Mouse (Mus musculus) neural tube, embryonic 15.5 days (tissue): ENCODE data around the gene Ubtd1. TPM values are rescaled to one million over a fixed set of nuclear protein-coding genes. Genes with fewer than 3 reads are reported as not detected.

Experiments used
- ATAC-seq: fragments of 200-750 bp; cut with Nextera tagmentation; 2 replicates; pipeline ENCODE4 v1.8.0; 2017; ENCODE audit warnings: mild to moderate bottlenecking, moderate TSS enrichment, moderate library complexity; ENCODE audit not compliant: low FRiP score
- H3K27ac ChIP-seq: fragments of 300-500 bp; sonication (generic); replicated peaks from 2 replicates; pipeline ENCODE4 v1.5.1; 2015; ENCODE audit warnings: mild to moderate bottlenecking, inconsistent platforms
- H3K27me3 ChIP-seq: fragments of 300-500 bp; sonication (generic); replicated peaks from 2 replicates; pipeline ENCODE4 v1.6.1; 2015; ENCODE audit warnings: inconsistent platforms
- H3K36me3 ChIP-seq: fragments of 300-500 bp; sonication (generic); 2 replicates; pipeline ENCODE4 v1.6.1; 2015; ENCODE audit warnings: inconsistent platforms
- H3K4me1 ChIP-seq: fragments of 300-500 bp; sonication (generic); 2 replicates; pipeline ENCODE4 v1.6.1; 2015; ENCODE audit warnings: inconsistent platforms
- H3K4me2 ChIP-seq: fragments of 300-500 bp; sonication (generic); 2 replicates; pipeline ENCODE4 v1.6.1; 2015; ENCODE audit warnings: inconsistent platforms, mild to moderate bottlenecking, moderate library complexity
- H3K4me3 ChIP-seq: fragments of 300-500 bp; sonication (generic); replicated peaks from 2 replicates; pipeline ENCODE4 v1.5.1; 2015; ENCODE audit warnings: mild to moderate bottlenecking, inconsistent platforms
- H3K9ac ChIP-seq: fragments of 300-500 bp; sonication (generic); replicated peaks from 2 replicates; pipeline ENCODE4 v1.6.1; 2015; ENCODE audit warnings: mild to moderate bottlenecking, inconsistent platforms
- H3K9me3 ChIP-seq: fragments of 300-500 bp; sonication (generic); replicated peaks from 2 replicates; pipeline ENCODE4 v1.6.1; 2016; ENCODE audit warnings: inconsistent platforms
- WGBS: fragments of 180-500 bp; shearing (Covaris S2); methylation state at CpG from one replicate; pipeline ENCODE4 v1.1.7; 2015; ENCODE audit warnings: mixed read lengths; 5-methylcytosine and 5-hydroxymethylcytosine counted together
- polyA plus RNA-seq: library from polyadenylated mRNA; unstranded; fragments of >200 nt; fragmentation: Nextera tagmentation; extraction: Ambion mirVana; gene quantifications from 2 replicates; pipeline ENCODE4 v1.2.1, GENCODE M21; 2015

Gene Ubtd1
- polyA plus RNA-seq, 1 experiment from 2014 or later = 14.5 TPM

- no peak overlapping the region for H3K4me3 ChIP-seq
- 54% methylated on average over 4 of the region's 4 CpGs for WGBS
- H3K27me3 ChIP-seq = no peaks in the 10 kb centered on the region
- H3K4me2 ChIP-seq = no peak overlapping the region
- H3K27ac ChIP-seq = no peak overlapping the region
- no peak for ATAC-seq
- H3K9me3 ChIP-seq = no peaks in the 10 kb centered on the region
- no peaks in the 10 kb centered on the region for H3K36me3 ChIP-seq
- no peak overlapping the region for H3K9ac ChIP-seq
- peaks cover 9% of the 10 kb centered on the region for H3K4me1 ChIP-seq
These were observed 28.9 kb downstream of the Ubtd1 start for GRCm38 (mm10) chr19:42010436-42010835.

- Histone ChIP-seq H3K36me3 (no peaks in the 10 kb centered on the region), H3K4me2 (no peak overlapping the region), H3K27ac (no peak overlapping the region), H3K9ac (no peak overlapping the region), H3K4me3 (no peak overlapping the region), H3K27me3 (no peaks in the 10 kb centered on the region), H3K4me1 (peaks cover 9% of the 10 kb centered on the region), H3K9me3 (no peaks in the 10 kb centered on the region)
- ATAC-seq = no peak
- 92% methylated on average over 7 of the region's 7 CpGs for WGBS
These were observed 29.6 kb downstream of the Ubtd1 start for GRCm38 (mm10) chr19:42011123-42011522.

- Histone ChIP-seq H3K9ac (no peak overlapping the region), H3K27me3 (no peaks in the 10 kb centered on the region), H3K4me2 (no peak overlapping the region), H3K36me3 (no peaks in the 10 kb centered on the region), H3K4me3 (no peak overlapping the region), H3K9me3 (no peaks in the 10 kb centered on the region), H3K4me1 (peaks cover 20% of the 10 kb centered on the region), H3K27ac (no peak overlapping the region)
- WGBS = 81% methylated on average over 3 of the region's 3 CpGs
- no peak for ATAC-seq
These were observed 32.8 kb downstream of the Ubtd1 start for GRCm38 (mm10) chr19:42014231-42014825.

GRCm38 (mm10) chr19:42015001-42015400 lies 33.4 kb downstream of the Ubtd1 start:
- peaks cover 20% of the 10 kb centered on the region for H3K4me1 ChIP-seq
- H3K9me3 ChIP-seq = no peaks in the 10 kb centered on the region
- no peaks in the 10 kb centered on the region for H3K27me3 ChIP-seq
- 91% methylated on average over 6 of the region's 6 CpGs for WGBS
- H3K4me3 ChIP-seq = no peak overlapping the region
- H3K27ac ChIP-seq = no peak overlapping the region
- H3K9ac ChIP-seq = no peak overlapping the region
- no peaks in the 10 kb centered on the region for H3K36me3 ChIP-seq
- no peak overlapping the region for H3K4me2 ChIP-seq
- no peak for ATAC-seq

- 48% methylated on average over 4 of the region's 4 CpGs for WGBS
- Histone ChIP-seq H3K27ac (no peak overlapping the region; the same call in 1 of the 2 replicates), H3K36me3 (no peaks in the 10 kb centered on the region), H3K27me3 (no peaks in the 10 kb centered on the region), H3K4me2 (no peak overlapping the region), H3K4me3 (no peak overlapping the region), H3K4me1 (peaks cover 19% of the 10 kb centered on the region), H3K9me3 (no peaks in the 10 kb centered on the region), H3K9ac (no peak overlapping the region)
- ATAC-seq = no peak
These were observed 34.7 kb downstream of the Ubtd1 start for GRCm38 (mm10) chr19:42016251-42016650.

GRCm38 (mm10) chr19:42016840-42017239 lies 35.3 kb downstream of the Ubtd1 start:
- WGBS = 61% methylated on average over 5 of the region's 5 CpGs
- no peak overlapping the region for H3K4me3 ChIP-seq
- no peak for ATAC-seq

GRCm38 (mm10) chr19:42017399-42018247 lies 36.1 kb downstream of the Ubtd1 start:
- no peak for ATAC-seq
- Histone ChIP-seq H3K4me2 (no peak overlapping the region), H3K36me3 (no peaks in the 10 kb centered on the region), H3K4me1 (peaks cover 23% of the 10 kb centered on the region), H3K27ac (peak overlapping the region; percentile 54), H3K4me3 (no peak overlapping the region), H3K27me3 (no peaks in the 10 kb centered on the region), H3K9ac (no peak overlapping the region), H3K9me3 (no peaks in the 10 kb centered on the region)
- WGBS = 73% methylated on average over 8 of the region's 8 CpGs

More at GRCm38 (mm10) chr19:42016840-42017239, 35.3 kb downstream of the Ubtd1 start:
- Histone ChIP-seq H3K27ac (peak overlapping the region; percentile 54), H3K4me2 (no peak overlapping the region), H3K9me3 (no peaks in the 10 kb centered on the region), H3K9ac (no peak overlapping the region), H3K4me1 (peaks cover 23% of the 10 kb centered on the region), H3K36me3 (no peaks in the 10 kb centered on the region), H3K27me3 (no peaks in the 10 kb centered on the region)

- ATAC-seq = no peak
- Histone ChIP-seq H3K27me3 (no peaks in the 10 kb centered on the region), H3K4me2 (no peak overlapping the region), H3K27ac (peak overlapping the region; percentile 33; the same call in 1 of the 2 replicates), H3K4me1 (peaks cover 23% of the 10 kb centered on the region), H3K4me3 (no peak overlapping the region), H3K36me3 (no peaks in the 10 kb centered on the region), H3K9ac (no peak overlapping the region), H3K9me3 (no peaks in the 10 kb centered on the region)
- 51% methylated on average over 4 of the region's 4 CpGs for WGBS
These were observed 37.5 kb downstream of the Ubtd1 start for GRCm38 (mm10) chr19:42019011-42019522.

- no peak overlapping the region for H3K4me2 ChIP-seq
- no peaks in the 10 kb centered on the region for H3K9me3 ChIP-seq
- 0 out of 2 replicates have a peak overlapping the region, but pooled peaks have one; percentile 9 for H3K27ac ChIP-seq
- H3K36me3 ChIP-seq = no peaks in the 10 kb centered on the region
- H3K4me1 ChIP-seq = peaks cover 23% of the 10 kb centered on the region
- H3K9ac ChIP-seq = no peak overlapping the region
- no peak for ATAC-seq
- no peaks in the 10 kb centered on the region for H3K27me3 ChIP-seq
- 69% methylated on average over 10 of the region's 10 CpGs for WGBS
- H3K4me3 ChIP-seq = no peak overlapping the region
These were observed 40.3 kb downstream of the Ubtd1 start for GRCm38 (mm10) chr19:42021681-42022541.

- ATAC-seq = no peak
- H3K36me3 ChIP-seq = no peaks in the 10 kb centered on the region
- H3K27me3 ChIP-seq = no peaks in the 10 kb centered on the region
- peaks cover 17% of the 10 kb centered on the region for H3K4me1 ChIP-seq
- H3K9me3 ChIP-seq = no peaks in the 10 kb centered on the region
- no peak overlapping the region for H3K27ac ChIP-seq
- no peak overlapping the region for H3K4me2 ChIP-seq
- no peak overlapping the region for H3K4me3 ChIP-seq
- WGBS = 81% methylated on average over 2 of the region's 2 CpGs
- H3K9ac ChIP-seq = no peak overlapping the region
These were observed 40.9 kb downstream of the Ubtd1 start for GRCm38 (mm10) chr19:42022542-42022848.

- H3K36me3 ChIP-seq = no peaks in the 10 kb centered on the region
- H3K9me3 ChIP-seq = no peaks in the 10 kb centered on the region
- WGBS = 11% methylated on average over 5 of the region's 5 CpGs
- no peak overlapping the region for H3K4me2 ChIP-seq
- no peaks in the 10 kb centered on the region for H3K27me3 ChIP-seq
- no peak overlapping the region for H3K9ac ChIP-seq
- no peak overlapping the region for H3K4me3 ChIP-seq
- H3K27ac ChIP-seq = no peak overlapping the region
- H3K4me1 ChIP-seq = peaks cover 8% of the 10 kb centered on the region
- peak; percentile 45; the same call in 1 of the 2 replicates for ATAC-seq
These were observed 44.6 kb downstream of the Ubtd1 start for GRCm38 (mm10) chr19:42026158-42026557.
